ENCODE assay signal across 8 mouse cellular contexts in genomic region chr2:5943071-5943470, GRCm38 (mm10). TPM values are rescaled to one million over a fixed set of nuclear protein-coding genes. Genes with fewer than 3 reads are reported as not detected.
DNase-seq lines count a peak whose midpoint lies in the region; ATAC-seq lines count a peak whose summit lies in the region.

No protein-coding gene starts in this region.

- DNase-seq in heart, adult 8-10 months (ENCODE audit: low spot score), result no peak
- DNase-seq in intestine, embryonic 14.5 days (ENCODE audit: low spot score), result no peak
- no peak for DNase-seq in cerebellum, postnatal 14 days
- DNase-seq in adrenal gland, adult 8-10 months, result no peak

- H3K9ac ChIP-seq in heart, embryonic 13.5 days, result peak overlapping the region; percentile 81
- H3K9ac ChIP-seq in embryonic facial prominence, embryonic 12.5 days, result no peak overlapping the region
- no peak overlapping the region; the same call in 1 of the 2 replicates for H3K9ac ChIP-seq in intestine, embryonic 14.5 days (ENCODE audit: low read length)
- no peak overlapping the region for H3K9ac ChIP-seq in midbrain, embryonic 15.5 days

- no peaks in the 10 kb centered on the region for H3K9me3 ChIP-seq in heart, embryonic 13.5 days
- no peaks in the 10 kb centered on the region for H3K9me3 ChIP-seq in embryonic facial prominence, embryonic 12.5 days
- no peaks in the 10 kb centered on the region for H3K9me3 ChIP-seq in intestine, embryonic 14.5 days (ENCODE audit: control insufficient read depth, low read length)
- no peaks in the 10 kb centered on the region for H3K9me3 ChIP-seq in midbrain, embryonic 15.5 days

- H3K4me2 ChIP-seq in heart, embryonic 13.5 days, result peak overlapping the region; percentile 87
- H3K4me2 ChIP-seq in embryonic facial prominence, embryonic 12.5 days (replicated peaks), result peak overlapping the region; percentile 82
- H3K4me2 ChIP-seq in intestine, embryonic 14.5 days (ENCODE audit: low read length), result peak overlapping the region; percentile 69
- H3K4me2 ChIP-seq in midbrain, embryonic 15.5 days, result peak overlapping the region; percentile 91

- 0 out of 2 replicates have a peak, but pooled peaks cover 6% of the 10 kb centered on the region for H3K4me1 ChIP-seq in heart, embryonic 13.5 days
- H3K4me1 ChIP-seq in embryonic facial prominence, embryonic 12.5 days, result no peaks in the 10 kb centered on the region
- H3K4me1 ChIP-seq in intestine, embryonic 14.5 days (replicated peaks; ENCODE audit: control insufficient read depth, insufficient read depth, low read length), result no peaks in the 10 kb centered on the region
- H3K4me1 ChIP-seq in midbrain, embryonic 15.5 days, result peaks cover 14% of the 10 kb centered on the region; the same call in 1 of the 2 replicates

- 34% methylated on average over 4 of the region's 4 CpGs for WGBS in heart, embryonic 13.5 days
- WGBS in embryonic facial prominence, embryonic 12.5 days, result 32% methylated on average over 4 of the region's 4 CpGs
- WGBS in intestine, embryonic 14.5 days, result 33% methylated on average over 4 of the region's 4 CpGs
- 35% methylated on average over 4 of the region's 4 CpGs for WGBS in midbrain, embryonic 15.5 days

- H3K36me3 ChIP-seq in heart, embryonic 13.5 days, result no peaks in the 10 kb centered on the region
- no peaks in the 10 kb centered on the region for H3K36me3 ChIP-seq in embryonic facial prominence, embryonic 12.5 days
- H3K36me3 ChIP-seq in intestine, embryonic 14.5 days (ENCODE audit: control insufficient read depth, insufficient read depth, low read length), result no peaks in the 10 kb centered on the region
- H3K36me3 ChIP-seq in midbrain, embryonic 15.5 days (replicated peaks), result no peaks in the 10 kb centered on the region

- no peak for ATAC-seq in heart, embryonic 13.5 days (ENCODE audit: extremely low read depth, insufficient number of reproducible peaks, low FRiP score, low TSS enrichment)
- no peak for ATAC-seq in embryonic facial prominence, embryonic 12.5 days (ENCODE audit: insufficient number of reproducible peaks, insufficient read depth, low FRiP score, low TSS enrichment)
- ATAC-seq in intestine, embryonic 14.5 days (replicated peaks; ENCODE audit: low FRiP score, low TSS enrichment, low read depth), result no peak
- peak; percentile 57 for ATAC-seq in midbrain, embryonic 15.5 days (replicated peaks)
- ATAC-seq in frontal cortex, adult (ENCODE audit: low TSS enrichment), result no peak

- no peak overlapping the region for H3K27ac ChIP-seq in heart, embryonic 13.5 days (replicated peaks)
- no peak overlapping the region for H3K27ac ChIP-seq in embryonic facial prominence, embryonic 12.5 days
- H3K27ac ChIP-seq in intestine, embryonic 14.5 days (ENCODE audit: low read depth), result no peak overlapping the region
- no peak overlapping the region for H3K27ac ChIP-seq in midbrain, embryonic 15.5 days

- peak overlapping the region; percentile 69 for H3K4me3 ChIP-seq in heart, embryonic 13.5 days
- H3K4me3 ChIP-seq in embryonic facial prominence, embryonic 12.5 days, result peak overlapping the region; percentile 67
- H3K4me3 ChIP-seq in intestine, embryonic 14.5 days (ENCODE audit: low read depth, low read length), result peak overlapping the region; percentile 60
- H3K4me3 ChIP-seq in midbrain, embryonic 15.5 days, result peak overlapping the region; percentile 81; the same call in 1 of the 2 replicates

- H3K27me3 ChIP-seq in heart, embryonic 13.5 days (replicated peaks), result no peaks in the 10 kb centered on the region
- no peaks in the 10 kb centered on the region for H3K27me3 ChIP-seq in embryonic facial prominence, embryonic 12.5 days
- H3K27me3 ChIP-seq in intestine, embryonic 14.5 days (replicated peaks; ENCODE audit: control insufficient read depth, insufficient read depth, low read length), result no peaks in the 10 kb centered on the region
- no peaks in the 10 kb centered on the region for H3K27me3 ChIP-seq in midbrain, embryonic 15.5 days (replicated peaks)

RNA-seq across cellular contexts. Expression of gene Dhtkd1, which starts 0.5 kb away (rescaled TPM):
- 1.7 and 3.2 TPM in 2 replicates for polyA plus RNA-seq in heart, embryonic 13.5 days (2015; fragmentation: Nextera tagmentation; extraction: Ambion mirVana)
- total RNA-seq in heart, adult 8-10 months (2022), result 1 to 10 TPM; 3.7 to 9.4 (median 4.0) TPM
- polyA plus RNA-seq in embryonic facial prominence, embryonic 12.5 days (2016; fragmentation: Nextera tagmentation; extraction: Ambion mirVana), result 5.8 and 9.1 TPM in 2 replicates
- 3.6 and 4.7 TPM in 2 replicates for polyA plus RNA-seq in intestine, embryonic 14.5 days (2014; fragmentation: Nextera tagmentation; extraction: Ambion mirVana)
- polyA plus RNA-seq in midbrain, embryonic 15.5 days (2015; fragmentation: Nextera tagmentation; extraction: Ambion mirVana), result 7.4 and 8.4 TPM in 2 replicates
- total RNA-seq in adrenal gland, adult 8-10 months (2022), result 10 to 100 TPM; 12.2 to 23.6 (median 16.3) TPM

RNA-seq across cellular contexts. Expression of gene Upf2, which starts 8.2 kb away (rescaled TPM):
- polyA plus RNA-seq in heart, embryonic 13.5 days (2015; fragmentation: Nextera tagmentation; extraction: Ambion mirVana), result 5.3 and 5.6 TPM in 2 replicates
- total RNA-seq in heart, adult 8-10 months (2022), result 10 to 100 TPM; 18.6 to 20.6 (median 19.1) TPM
- 14.7 and 14.8 TPM in 2 replicates for polyA plus RNA-seq in embryonic facial prominence, embryonic 12.5 days (2016; fragmentation: Nextera tagmentation; extraction: Ambion mirVana)
- 11.5 and 13.1 TPM in 2 replicates for polyA plus RNA-seq in intestine, embryonic 14.5 days (2014; fragmentation: Nextera tagmentation; extraction: Ambion mirVana)
- 8.3 and 8.8 TPM in 2 replicates for polyA plus RNA-seq in midbrain, embryonic 15.5 days (2015; fragmentation: Nextera tagmentation; extraction: Ambion mirVana)
- 10 to 100 TPM; 22.7 to 33.4 (median 28.6) TPM for total RNA-seq in adrenal gland, adult 8-10 months (2022)

RNA-seq across cellular contexts. Expression of gene Sec61a2, which starts 47.8 kb away (rescaled TPM):
- polyA plus RNA-seq in heart, embryonic 13.5 days (2015; fragmentation: Nextera tagmentation; extraction: Ambion mirVana), result 49.2 and 50.0 TPM in 2 replicates
- total RNA-seq in heart, adult 8-10 months (2022), result 10 to 100 TPM; 11.9 to 14.3 (median 14.1) TPM
- 105 and 111 TPM in 2 replicates for polyA plus RNA-seq in embryonic facial prominence, embryonic 12.5 days (2016; fragmentation: Nextera tagmentation; extraction: Ambion mirVana)
- 77.9 and 87.3 TPM in 2 replicates for polyA plus RNA-seq in intestine, embryonic 14.5 days (2014; fragmentation: Nextera tagmentation; extraction: Ambion mirVana)
- polyA plus RNA-seq in midbrain, embryonic 15.5 days (2015; fragmentation: Nextera tagmentation; extraction: Ambion mirVana), result 110 and 114 TPM in 2 replicates
- total RNA-seq in adrenal gland, adult 8-10 months (2022), result 10 to 100 TPM; 33.2 to 71.0 (median 47.7) TPM
